Mouse (Mus musculus) cerebellum, adult (tissue): Measurements from ENCODE around the gene Cdsn.
A peak's percentile ranks its signal among the peaks of the same experiment; 100 is the strongest.

Experiments
- ATAC-seq: cut with Nextera tagmentation; 2 replicates; pipeline ENCODE4 v1.9.2; 2017; ENCODE audit warnings: mild to moderate bottlenecking, moderate library complexity, mixed read lengths; ENCODE audit not compliant: insufficient number of reproducible peaks, low FRiP score, low TSS enrichment

Gene Cdsn

GRCm38 (mm10) chr17:35567767-35568166, 15.8 kb downstream of the Cdsn start:
- ATAC-seq, result no peak

- no peak for ATAC-seq
Measured at GRCm38 (mm10) chr17:35569091-35569944, 17.4 kb downstream of the Cdsn start.

- no peak for ATAC-seq
Measured at GRCm38 (mm10) chr17:35570836-35571235, 18.9 kb downstream of the Cdsn start.

GRCm38 (mm10) chr17:35571477-35571876, 19.5 kb downstream of the Cdsn start:
- ATAC-seq, result no peak

- no peak for ATAC-seq
Measured at GRCm38 (mm10) chr17:35578211-35578610, 26.3 kb downstream of the Cdsn start.

- no peak for ATAC-seq
Measured at GRCm38 (mm10) chr17:35582900-35583299, 31.0 kb downstream of the Cdsn start.

- ATAC-seq, result peak; percentile 40; the same call in 1 of the 2 replicates
Measured at GRCm38 (mm10) chr17:35584330-35584937, 32.5 kb downstream of the Cdsn start.

- ATAC-seq, result no peak
Measured at GRCm38 (mm10) chr17:35587291-35587690, 35.4 kb downstream of the Cdsn start.

- ATAC-seq, result no peak
Measured at GRCm38 (mm10) chr17:35588387-35588786, 36.5 kb downstream of the Cdsn start.

- ATAC-seq, result peak; percentile 20; the same call in 1 of the 2 replicates
Measured at GRCm38 (mm10) chr17:35590410-35591218, 38.7 kb downstream of the Cdsn start.

GRCm38 (mm10) chr17:35591219-35591578, 39.3 kb downstream of the Cdsn start:
- ATAC-seq, result no peak

- ATAC-seq, result no peak
Measured at GRCm38 (mm10) chr17:35591731-35592130, 39.8 kb downstream of the Cdsn start.

GRCm38 (mm10) chr17:35592131-35592530, 40.2 kb downstream of the Cdsn start:
- no peak for ATAC-seq

- ATAC-seq, result no peak
Measured at GRCm38 (mm10) chr17:35593786-35594185, 41.9 kb downstream of the Cdsn start.

- no peak for ATAC-seq
Measured at GRCm38 (mm10) chr17:35594456-35594855, 42.5 kb downstream of the Cdsn start.

- ATAC-seq, result no peak
Measured at GRCm38 (mm10) chr17:35597399-35597798, 45.5 kb downstream of the Cdsn start.

- ATAC-seq, result no peak
Measured at GRCm38 (mm10) chr17:35601249-35601648, 49.3 kb downstream of the Cdsn start, which contains the start of gene Sfta2. TSS of gene Sfta2 (plus strand) at chr17:35601549.

- ATAC-seq, result no peak
Measured at GRCm38 (mm10) chr17:35601736-35602354, 49.9 kb downstream of the Cdsn start.
